Mouse (Mus musculus): ENCODE data around the gene Tspan5. TPM values are rescaled to one million over a fixed set of nuclear protein-coding genes. Genes with fewer than 3 reads are reported as not detected.

Tspan5 gene
- polyA plus RNA-seq, 1 experiment from 2014 or later: 4.3 TPM

- 17% methylated on average over 3 of the region's 3 CpGs for WGBS (ENCODE audit: insufficient replicate concordance)
These were observed 54.6 kb downstream of the Tspan5 start for GRCm38 (mm10) chr3:138796583-138796982.

GRCm38 (mm10) chr3:138800664-138801411 lies 58.8 kb downstream of the Tspan5 start:
- Histone ChIP-seq H3K27me3 (no peaks in the 10 kb centered on the region), H3K4me1 (replicated peaks) (no peaks in the 10 kb centered on the region), H3K27ac (no peak overlapping the region), H3K9me3 (replicated peaks) (no peaks in the 10 kb centered on the region), H3K4me2 (no peak overlapping the region), H3K36me3 (no peaks in the 10 kb centered on the region), H3K4me3 (replicated peaks) (no peak overlapping the region), H3K9ac (no peak overlapping the region)
- DNase-seq: no peak
- 78% methylated on average over 16 of the region's 16 CpGs for WGBS (ENCODE audit: insufficient replicate concordance)
- no peak for ATAC-seq (ENCODE audit: low read depth)

More at GRCm38 (mm10) chr3:138796583-138796982, 54.6 kb downstream of the Tspan5 start:
- H3K4me2 ChIP-seq: no peak overlapping the region
- no peaks in the 10 kb centered on the region for H3K4me1 ChIP-seq (replicated peaks)
- H3K9ac ChIP-seq: no peak overlapping the region
- DNase-seq (no peak), ATAC-seq (ENCODE audit: low read depth) (no peak)
- no peak overlapping the region for H3K27ac ChIP-seq
- H3K4me3 ChIP-seq (replicated peaks): no peak overlapping the region
- H3K36me3 ChIP-seq: no peaks in the 10 kb centered on the region
- no peaks in the 10 kb centered on the region for H3K27me3 ChIP-seq
- H3K9me3 ChIP-seq (replicated peaks): no peaks in the 10 kb centered on the region

GRCm38 (mm10) chr3:138801661-138802060 lies 59.7 kb downstream of the Tspan5 start:
- no peak for DNase-seq
- no peak overlapping the region for H3K27ac ChIP-seq
- no peak overlapping the region for H3K4me3 ChIP-seq (replicated peaks)
- H3K4me2 ChIP-seq: no peak overlapping the region
- H3K4me1 ChIP-seq (replicated peaks): no peaks in the 10 kb centered on the region
- 75% methylated on average over 6 of the region's 6 CpGs for WGBS (ENCODE audit: insufficient replicate concordance)
- H3K36me3 ChIP-seq: no peaks in the 10 kb centered on the region
- no peaks in the 10 kb centered on the region for H3K9me3 ChIP-seq (replicated peaks)
- no peaks in the 10 kb centered on the region for H3K27me3 ChIP-seq
- no peak overlapping the region for H3K9ac ChIP-seq
- ATAC-seq (ENCODE audit: low read depth): no peak

- Histone ChIP-seq H3K27me3 (no peaks in the 10 kb centered on the region), H3K4me3 (replicated peaks) (no peak overlapping the region), H3K9ac (no peak overlapping the region), H3K27ac (no peak overlapping the region), H3K9me3 (replicated peaks) (no peaks in the 10 kb centered on the region), H3K4me1 (replicated peaks) (no peaks in the 10 kb centered on the region), H3K4me2 (no peak overlapping the region), H3K36me3 (no peaks in the 10 kb centered on the region)
- DNase-seq (no peak), ATAC-seq (ENCODE audit: low read depth) (no peak)
- WGBS (ENCODE audit: insufficient replicate concordance): 70% methylated on average over 21 of the region's 21 CpGs
These were observed 60.9 kb downstream of the Tspan5 start for GRCm38 (mm10) chr3:138802722-138803443.

DNA sequence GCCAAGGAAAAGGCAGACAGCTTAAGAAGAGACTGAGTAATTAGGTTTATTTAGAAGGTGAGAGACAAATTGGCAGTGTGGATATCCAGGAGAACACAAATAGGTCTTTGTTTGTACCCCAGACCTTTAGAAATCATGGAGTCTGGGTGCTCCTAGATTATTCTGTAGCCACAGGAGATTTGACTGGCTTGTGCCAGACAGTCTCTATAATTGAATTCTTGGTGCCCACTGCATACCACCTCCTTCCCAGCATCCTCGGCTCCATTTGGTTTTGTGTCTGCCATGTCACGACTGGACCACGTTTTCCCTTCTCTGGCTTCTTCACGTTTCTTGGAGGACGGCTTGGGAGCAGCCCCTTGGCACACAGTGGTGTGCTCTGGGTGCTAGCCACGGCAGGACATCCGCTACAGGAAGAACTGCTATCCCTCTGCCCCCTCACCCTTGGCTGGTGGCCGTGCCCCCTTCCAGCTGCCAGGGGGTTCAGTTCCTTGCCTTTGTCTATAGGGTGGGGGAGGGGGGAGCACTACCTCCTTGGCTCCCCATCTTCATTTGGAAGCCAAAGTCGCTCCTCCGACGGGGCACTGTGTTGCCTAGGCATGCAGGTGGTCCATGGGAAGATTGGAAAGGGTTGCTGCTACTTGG lies 61.6 kb downstream of the Tspan5 start:
- H3K36me3 ChIP-seq: no peaks in the 10 kb centered on the region
- no peaks in the 10 kb centered on the region for H3K9me3 ChIP-seq (replicated peaks)
- no peak for ATAC-seq (ENCODE audit: low read depth)
- no peaks in the 10 kb centered on the region for H3K4me1 ChIP-seq (replicated peaks)
- no peaks in the 10 kb centered on the region for H3K27me3 ChIP-seq
- H3K4me2 ChIP-seq: no peak overlapping the region
- no peak overlapping the region for H3K27ac ChIP-seq
- no peak overlapping the region for H3K9ac ChIP-seq
- H3K4me3 ChIP-seq (replicated peaks): no peak overlapping the region
- 67% methylated on average over 11 of the region's 11 CpGs for WGBS (ENCODE audit: insufficient replicate concordance)
- DNase-seq: no peak

DNA sequence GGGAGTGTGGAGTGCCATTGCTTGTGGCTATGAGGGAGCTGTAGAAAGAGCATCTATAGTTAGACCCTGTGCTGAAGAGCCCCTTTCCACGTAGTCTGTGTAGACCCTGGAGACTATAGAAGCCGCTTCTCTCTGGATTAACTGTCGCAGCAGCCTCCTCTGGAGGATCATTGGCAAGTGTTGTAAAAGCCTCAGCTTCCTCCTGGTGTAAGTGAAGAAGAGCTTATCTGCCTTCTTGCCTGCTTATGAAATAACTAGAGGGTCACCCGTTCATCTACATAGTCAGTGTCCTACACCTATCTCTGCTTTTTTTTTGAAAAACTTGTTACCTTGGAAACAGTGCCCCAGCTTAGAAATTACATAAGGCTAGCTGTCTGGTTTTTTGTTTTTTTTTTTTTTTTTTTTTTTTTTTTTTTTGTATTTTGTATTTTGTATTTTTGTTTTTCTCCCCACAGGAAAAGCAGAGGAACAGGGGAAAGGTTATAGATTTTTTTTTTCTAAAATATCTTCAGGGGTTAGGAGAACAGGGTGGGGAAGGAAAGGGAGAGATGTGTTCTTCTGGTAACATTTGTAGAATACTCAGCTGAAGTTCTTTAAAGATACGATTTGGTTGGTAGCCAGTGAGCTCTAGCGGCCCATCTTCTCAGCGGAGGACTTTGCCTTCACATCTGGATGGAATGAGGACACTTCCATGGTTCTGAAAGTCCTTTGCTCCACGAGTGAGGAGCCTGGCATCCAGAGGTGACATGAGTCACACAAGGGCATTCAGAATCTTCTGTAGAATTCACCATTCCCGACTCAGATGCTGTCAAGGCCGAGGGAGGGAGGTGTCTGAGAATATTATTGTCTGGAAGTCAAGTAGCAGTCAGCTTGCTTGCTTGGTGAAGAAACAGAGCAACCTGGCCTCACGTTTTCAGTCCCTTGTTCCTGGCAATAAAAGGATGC lies 62.4 kb downstream of the Tspan5 start:
- WGBS (ENCODE audit: insufficient replicate concordance): 61% methylated on average over 11 of the region's 11 CpGs
- Histone ChIP-seq H3K4me1 (replicated peaks) (no peaks in the 10 kb centered on the region), H3K27ac (no peak overlapping the region), H3K9me3 (replicated peaks) (no peaks in the 10 kb centered on the region), H3K4me2 (no peak overlapping the region), H3K4me3 (replicated peaks) (no peak overlapping the region), H3K27me3 (no peaks in the 10 kb centered on the region), H3K9ac (no peak overlapping the region), H3K36me3 (no peaks in the 10 kb centered on the region)
- ATAC-seq (ENCODE audit: low read depth) (no peak), DNase-seq (no peak)

DNA sequence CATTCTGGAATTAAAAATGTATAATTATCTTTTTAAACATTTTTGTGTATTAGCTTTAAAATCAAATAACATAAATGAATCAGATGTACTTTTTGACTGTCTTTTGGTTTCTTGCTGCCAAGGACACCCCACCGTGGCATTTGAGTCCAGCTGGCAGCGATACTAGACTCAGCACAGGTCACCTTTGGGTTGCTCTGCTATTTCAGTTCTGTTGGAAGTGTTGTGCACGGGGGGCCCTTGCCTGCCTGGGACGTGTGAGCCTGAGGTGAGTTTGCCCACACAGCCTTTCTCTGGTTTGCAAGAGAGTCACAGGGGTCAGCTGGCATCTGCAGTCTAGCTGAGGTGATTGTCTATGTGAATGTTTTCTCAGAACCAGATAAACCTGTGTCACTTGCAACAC lies 65.8 kb downstream of the Tspan5 start:
- no peak for DNase-seq

DNA sequence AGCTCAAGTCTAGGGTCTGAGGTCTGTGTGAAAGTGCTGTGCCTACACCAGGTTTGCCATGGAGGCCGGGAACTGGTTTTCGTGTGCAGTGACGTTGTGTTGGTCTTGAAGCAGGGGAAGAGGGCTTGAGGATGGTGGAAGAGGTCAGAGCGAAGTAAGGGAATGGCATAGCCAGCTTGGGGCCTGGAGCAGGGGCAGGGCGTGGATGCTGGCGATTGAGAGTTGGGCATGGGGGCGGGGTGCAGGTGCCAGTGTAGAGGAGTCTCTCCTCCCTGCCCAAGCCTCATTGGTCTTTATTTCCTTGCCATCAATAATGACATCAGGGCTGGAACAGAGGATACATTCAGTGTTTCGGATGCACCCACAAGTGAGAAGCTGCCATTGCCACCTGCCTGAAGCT lies 67.5 kb downstream of the Tspan5 start:
- Histone ChIP-seq H3K4me2 (no peak overlapping the region), H3K4me1 (replicated peaks) (no peaks in the 10 kb centered on the region), H3K36me3 (no peaks in the 10 kb centered on the region), H3K4me3 (replicated peaks) (no peak overlapping the region), H3K9ac (no peak overlapping the region), H3K27ac (no peak overlapping the region), H3K27me3 (no peaks in the 10 kb centered on the region), H3K9me3 (replicated peaks) (no peaks in the 10 kb centered on the region)
- no peak for ATAC-seq (ENCODE audit: low read depth)
- DNase-seq: no peak
- 81% methylated on average over 8 of the region's 8 CpGs for WGBS (ENCODE audit: insufficient replicate concordance)

More for the DNA sequence above, 65.8 kb downstream of the Tspan5 start:
- WGBS (ENCODE audit: insufficient replicate concordance): 74% methylated on average over 4 of the region's 4 CpGs
- no peak overlapping the region for H3K4me2 ChIP-seq
- ATAC-seq (ENCODE audit: low read depth): no peak
- H3K9me3 ChIP-seq (replicated peaks): no peaks in the 10 kb centered on the region
- no peak overlapping the region for H3K4me3 ChIP-seq (replicated peaks)
- no peaks in the 10 kb centered on the region for H3K4me1 ChIP-seq (replicated peaks)
- no peaks in the 10 kb centered on the region for H3K27me3 ChIP-seq
- no peaks in the 10 kb centered on the region for H3K36me3 ChIP-seq
- H3K9ac ChIP-seq: no peak overlapping the region
- no peak overlapping the region for H3K27ac ChIP-seq

DNA sequence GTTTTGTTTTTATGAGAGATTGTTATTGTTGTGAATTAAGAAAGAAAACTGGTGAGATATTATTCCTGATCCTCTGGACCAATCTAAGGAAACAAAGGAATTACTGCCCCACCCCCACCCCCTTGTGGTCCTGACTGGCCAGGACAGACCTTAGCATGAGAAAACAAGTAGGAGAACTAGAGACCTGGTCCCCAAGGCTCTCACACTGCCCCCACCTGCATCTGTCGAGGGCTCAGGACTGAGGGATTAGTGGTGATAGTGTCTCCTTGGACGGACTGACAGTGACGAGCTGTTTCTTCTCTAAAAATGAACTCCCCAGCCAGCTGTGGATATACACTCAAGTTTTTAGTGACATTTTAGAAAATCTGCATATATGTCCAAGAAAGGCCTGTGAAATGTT lies 70.6 kb downstream of the Tspan5 start:
- no peaks in the 10 kb centered on the region for H3K27me3 ChIP-seq
- H3K9ac ChIP-seq: no peak overlapping the region
- no peak for DNase-seq
- no peak for ATAC-seq (ENCODE audit: low read depth)
- no peaks in the 10 kb centered on the region; the same call in 1 of the 2 replicates for H3K4me1 ChIP-seq (replicated peaks)
- no peak overlapping the region for H3K4me3 ChIP-seq (replicated peaks)
- H3K9me3 ChIP-seq (replicated peaks): no peaks in the 10 kb centered on the region
- H3K27ac ChIP-seq: no peak overlapping the region
- H3K4me2 ChIP-seq: no peak overlapping the region
- WGBS (ENCODE audit: insufficient replicate concordance): 47% methylated on average over 3 of the region's 3 CpGs
- H3K36me3 ChIP-seq: no peaks in the 10 kb centered on the region

DNA sequence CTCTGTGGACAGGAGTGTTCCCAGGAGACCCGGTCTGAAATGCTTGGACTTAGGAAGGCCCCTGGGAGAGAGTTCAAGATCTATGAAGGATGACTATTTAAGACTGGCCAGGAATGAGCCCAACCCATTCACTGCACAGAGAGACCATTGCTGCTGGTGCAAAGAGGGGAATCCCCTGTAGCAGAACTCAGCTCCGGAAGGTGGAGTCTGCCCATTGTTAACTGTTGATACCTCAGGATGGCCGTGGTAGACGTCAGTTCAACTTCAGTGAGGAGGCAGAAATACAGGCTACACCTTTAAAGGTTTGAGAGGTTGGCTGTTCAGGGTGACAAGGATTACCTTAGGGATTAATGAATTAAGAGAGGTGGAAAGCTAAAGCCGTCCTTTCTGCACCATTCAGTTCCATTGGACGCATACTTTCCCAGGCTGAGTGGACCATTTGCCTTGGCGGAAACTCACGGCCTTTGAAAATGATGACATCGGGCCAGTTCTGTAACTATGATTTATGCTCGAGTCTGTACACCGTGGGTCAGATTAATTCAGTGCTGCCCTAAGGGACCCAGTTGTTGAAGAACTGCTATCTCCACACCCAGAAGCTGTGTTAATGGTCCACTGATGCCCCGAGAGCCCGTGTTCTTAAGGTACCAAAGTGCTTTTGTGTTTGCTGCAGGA lies 71.3 kb downstream of the Tspan5 start:
- Histone ChIP-seq H3K36me3 (no peaks in the 10 kb centered on the region), H3K9ac (no peak overlapping the region), H3K4me1 (replicated peaks) (peaks cover 4% of the 10 kb centered on the region), H3K27ac (no peak overlapping the region), H3K9me3 (replicated peaks) (no peaks in the 10 kb centered on the region), H3K27me3 (no peaks in the 10 kb centered on the region), H3K4me3 (replicated peaks) (no peak overlapping the region), H3K4me2 (no peak overlapping the region)
- WGBS (ENCODE audit: insufficient replicate concordance): 71% methylated on average over 13 of the region's 13 CpGs
- DNase-seq (no peak), ATAC-seq (ENCODE audit: low read depth) (no peak)
